Mouse (Mus musculus) embryonic fibroblast, embryonic 13.5 days (primary cell): ENCODE data around the gene Rbm25.

Experiments used
- CTCF ChIP-seq: IDR thresholded peaks from 2 replicates; pipeline ENCODE4 v1.5.1; 2011; ENCODE audit warnings: mild to moderate bottlenecking, control low read depth, low read length, moderate library complexity, borderline replicate concordance; ENCODE audit not compliant: insufficient read depth
- POLR2A ChIP-seq: IDR thresholded peaks from 2 replicates; pipeline ENCODE4 v1.6.1; 2011; ENCODE audit warnings: low read depth, mild to moderate bottlenecking, control low read depth, low read length, moderate library complexity

- TF ChIP-seq CTCF (no peak), POLR2A (no peak)
Observed at GRCm38 (mm10) chr12:83632680-83633025, 1.6 kb downstream of the Rbm25 start.
